Mouse (Mus musculus) forebrain, embryonic 15.5 days (tissue): Measurements from ENCODE around the gene Hdac4. TPM values are rescaled to one million over a fixed set of nuclear protein-coding genes. Genes with fewer than 3 reads are reported as not detected.

Source experiments
- ATAC-seq: fragments of 200-750 bp; cut with Nextera tagmentation; replicated peaks from 2 replicates; pipeline ENCODE4 v1.8.0; 2017; ENCODE audit warnings: mild to moderate bottlenecking, moderate TSS enrichment, moderate library complexity
- H3K27ac ChIP-seq: fragments of 300-500 bp; sonication (generic); replicated peaks from 2 replicates; pipeline ENCODE4 v1.5.1; 2015; ENCODE audit warnings: mild to moderate bottlenecking, inconsistent platforms
- H3K27me3 ChIP-seq: fragments of 300-500 bp; sonication (generic); 2 replicates; pipeline ENCODE4 v1.6.1; 2015; ENCODE audit warnings: inconsistent platforms
- H3K36me3 ChIP-seq: fragments of 300-500 bp; sonication (generic); 2 replicates; pipeline ENCODE4 v1.6.1; 2015; ENCODE audit warnings: mild to moderate bottlenecking, inconsistent platforms
- H3K4me1 ChIP-seq: fragments of 300-500 bp; sonication (generic); 2 replicates; pipeline ENCODE4 v1.6.1; 2015; ENCODE audit warnings: inconsistent platforms
- H3K4me2 ChIP-seq: fragments of 300-500 bp; sonication (generic); replicated peaks from 2 replicates; pipeline ENCODE4 v1.6.1; 2015; ENCODE audit warnings: mild to moderate bottlenecking, inconsistent platforms
- H3K4me3 ChIP-seq: fragments of 300-500 bp; sonication (generic); 2 replicates; pipeline ENCODE4 v1.5.1; 2015; ENCODE audit warnings: mild to moderate bottlenecking, inconsistent platforms
- H3K9ac ChIP-seq: fragments of 300-500 bp; sonication (generic); replicated peaks from 2 replicates; pipeline ENCODE4 v1.6.1; 2015; ENCODE audit warnings: mild to moderate bottlenecking, inconsistent platforms
- H3K9me3 ChIP-seq: fragments of 300-500 bp; sonication (generic); 2 replicates; pipeline ENCODE4 v1.6.1; 2016; ENCODE audit warnings: inconsistent platforms
- WGBS: fragments of 180-500 bp; shearing (Covaris S2); methylation state at CpG from one replicate; pipeline ENCODE4 v1.1.7; 2015; ENCODE audit warnings: mixed read lengths; 5-methylcytosine and 5-hydroxymethylcytosine counted together
- polyA plus RNA-seq: library from polyadenylated mRNA; unstranded; fragments of >200 nt; fragmentation: Nextera tagmentation; extraction: Ambion mirVana; gene quantifications from 2 replicates; pipeline ENCODE4 v1.2.1, GENCODE M21; 2015

Gene Hdac4
- polyA plus RNA-seq, 1 experiment from 2014 or later = 31.9 TPM

- 94% methylated on average over 5 of the region's 5 CpGs for WGBS
- H3K9me3 ChIP-seq = no peaks in the 10 kb centered on the region
- H3K4me1 ChIP-seq = no peaks in the 10 kb centered on the region
- no peak overlapping the region for H3K4me2 ChIP-seq
- no peaks in the 10 kb centered on the region for H3K36me3 ChIP-seq
- no peaks in the 10 kb centered on the region for H3K27me3 ChIP-seq
- no peak overlapping the region for H3K9ac ChIP-seq
- no peak overlapping the region for H3K4me3 ChIP-seq
- H3K27ac ChIP-seq = no peak overlapping the region
- no peak for ATAC-seq
Observed at GRCm38 (mm10) chr1:92117597-92117996, 77.9 kb downstream of the Hdac4 start.

- ATAC-seq = no peak
- Histone ChIP-seq H3K9ac (no peak overlapping the region), H3K27ac (no peak overlapping the region), H3K36me3 (no peaks in the 10 kb centered on the region), H3K9me3 (no peaks in the 10 kb centered on the region), H3K27me3 (no peaks in the 10 kb centered on the region), H3K4me3 (no peak overlapping the region), H3K4me1 (no peaks in the 10 kb centered on the region), H3K4me2 (no peak overlapping the region)
- WGBS = 74% methylated on average over 4 of the region's 4 CpGs
Observed at GRCm38 (mm10) chr1:92116169-92116568, 79.3 kb downstream of the Hdac4 start.

DNA sequence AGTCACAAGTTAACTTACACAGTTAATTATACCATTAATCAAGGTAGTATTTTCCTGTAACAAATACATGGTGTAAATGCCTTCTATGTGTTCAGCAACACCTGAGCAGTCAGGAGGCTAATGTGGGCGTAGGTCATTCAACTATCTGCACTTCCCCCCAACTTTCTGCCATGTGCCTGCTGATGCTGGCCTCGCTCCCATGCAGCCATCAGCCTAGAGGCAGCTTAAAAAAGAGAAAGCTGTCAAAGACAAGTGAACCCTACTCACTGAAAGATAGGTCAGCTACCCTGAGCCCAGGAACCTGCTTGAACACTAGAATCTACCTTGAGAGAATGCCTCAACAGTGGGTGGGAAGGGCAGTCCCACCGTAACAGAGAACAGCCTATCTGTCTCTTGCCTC, 81.4 kb downstream of the Hdac4 start:
- H3K4me3 ChIP-seq = no peak overlapping the region
- H3K27ac ChIP-seq = no peak overlapping the region
- 88% methylated on average over 3 of the region's 3 CpGs for WGBS
- H3K4me1 ChIP-seq = peaks cover 7% of the 10 kb centered on the region
- H3K9me3 ChIP-seq = no peaks in the 10 kb centered on the region
- H3K27me3 ChIP-seq = no peaks in the 10 kb centered on the region
- H3K9ac ChIP-seq = no peak overlapping the region
- no peak for ATAC-seq
- H3K36me3 ChIP-seq = no peaks in the 10 kb centered on the region
- no peak overlapping the region for H3K4me2 ChIP-seq

DNA sequence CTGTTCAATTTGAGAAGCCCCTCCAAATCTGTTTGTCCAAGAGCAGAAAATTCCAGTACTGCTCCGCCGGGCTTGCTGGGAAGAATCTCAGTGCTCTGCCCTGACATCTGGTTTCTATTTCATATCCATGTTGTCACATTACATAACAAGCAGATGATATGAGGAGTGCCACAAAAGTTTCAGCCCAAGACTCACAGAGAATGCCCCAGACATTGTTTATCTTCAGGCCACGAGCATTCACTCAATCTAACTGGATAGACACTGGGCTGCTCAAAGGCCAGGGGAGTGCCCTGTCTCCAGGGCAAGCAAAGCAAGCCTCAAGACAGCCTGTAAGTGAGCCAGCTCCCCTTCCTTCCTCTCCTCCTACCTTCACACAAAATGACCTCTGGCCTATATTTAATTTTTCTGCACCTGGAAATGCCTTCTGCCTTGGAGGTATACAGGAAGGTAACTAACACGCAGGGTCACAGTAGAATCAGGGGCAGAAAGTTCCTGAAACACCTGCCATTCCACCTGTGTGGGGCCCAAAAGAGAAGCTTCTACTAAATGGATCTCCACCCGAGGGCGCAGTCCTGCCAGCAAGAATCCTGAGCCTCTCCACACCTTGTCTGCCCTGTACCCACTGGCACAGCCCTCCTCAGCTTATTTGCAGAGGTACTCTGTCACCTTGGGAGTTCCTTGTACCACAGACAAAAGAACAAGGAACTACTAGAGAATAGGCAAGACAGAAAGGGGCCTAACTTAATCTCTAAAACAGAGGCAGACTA, 82.1 kb downstream of the Hdac4 start:
- no peak overlapping the region for H3K9ac ChIP-seq
- peaks cover 9% of the 10 kb centered on the region for H3K4me1 ChIP-seq
- no peak overlapping the region for H3K27ac ChIP-seq
- 86% methylated on average over 6 of the region's 6 CpGs for WGBS
- no peaks in the 10 kb centered on the region for H3K27me3 ChIP-seq
- no peaks in the 10 kb centered on the region for H3K9me3 ChIP-seq
- H3K36me3 ChIP-seq = no peaks in the 10 kb centered on the region
- no peak overlapping the region for H3K4me2 ChIP-seq
- no peak overlapping the region for H3K4me3 ChIP-seq
- no peak for ATAC-seq

GRCm38 (mm10) chr1:92112591-92112990, 82.9 kb downstream of the Hdac4 start:
- Histone ChIP-seq H3K27me3 (no peaks in the 10 kb centered on the region), H3K9ac (no peak overlapping the region), H3K27ac (no peak overlapping the region), H3K4me1 (peaks cover 11% of the 10 kb centered on the region), H3K36me3 (no peaks in the 10 kb centered on the region), H3K4me3 (no peak overlapping the region), H3K4me2 (no peak overlapping the region), H3K9me3 (no peaks in the 10 kb centered on the region)
- WGBS = 92% methylated on average over 5 of the region's 5 CpGs
- ATAC-seq = no peak

DNA sequence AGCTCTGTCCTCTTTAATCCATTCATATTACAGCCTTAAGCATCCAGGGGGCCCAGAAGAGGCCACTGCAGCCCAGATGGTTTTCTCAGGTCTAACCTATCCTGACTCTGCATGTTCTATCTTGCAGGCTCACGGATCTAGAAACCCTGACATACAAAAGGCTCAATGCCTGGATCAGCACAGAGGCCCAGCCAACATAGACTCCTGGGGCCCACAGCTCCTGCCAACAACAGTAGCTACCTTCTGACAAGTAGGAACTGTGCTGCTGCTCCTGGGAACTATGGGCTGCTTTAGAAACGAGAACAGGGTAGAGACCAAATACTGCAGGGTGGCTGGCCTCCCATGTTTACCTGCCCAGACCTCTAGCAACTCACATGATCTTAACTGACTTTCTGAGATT, 83.9 kb downstream of the Hdac4 start:
- Histone ChIP-seq H3K27ac (no peak overlapping the region), H3K27me3 (no peaks in the 10 kb centered on the region), H3K4me2 (no peak overlapping the region), H3K9ac (no peak overlapping the region), H3K4me1 (peaks cover 11% of the 10 kb centered on the region), H3K36me3 (no peaks in the 10 kb centered on the region), H3K9me3 (no peaks in the 10 kb centered on the region), H3K4me3 (no peak overlapping the region)
- ATAC-seq = no peak
- 64% methylated on average over 2 of the region's 2 CpGs for WGBS

DNA sequence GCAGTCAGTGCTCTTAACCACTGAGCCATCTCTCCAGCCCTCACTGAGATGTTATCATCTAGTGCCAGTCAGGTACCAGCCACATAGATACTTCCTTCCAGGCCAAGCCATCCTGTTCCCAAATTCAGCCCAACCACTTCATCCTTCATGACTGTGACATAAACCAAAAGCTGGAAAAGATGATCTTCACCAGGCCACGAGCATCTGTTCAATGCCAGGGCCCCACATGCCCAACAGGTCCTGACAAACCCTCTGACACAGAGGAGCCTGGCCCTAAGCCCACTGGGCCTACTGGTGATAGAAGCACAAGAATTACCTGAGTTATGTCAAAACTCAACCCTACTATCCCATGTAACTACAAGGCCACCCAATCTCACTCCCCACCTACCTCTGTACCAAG, 84.5 kb downstream of the Hdac4 start:
- no peaks in the 10 kb centered on the region for H3K36me3 ChIP-seq
- ATAC-seq = no peak
- peaks cover 11% of the 10 kb centered on the region for H3K4me1 ChIP-seq
- no peaks in the 10 kb centered on the region for H3K9me3 ChIP-seq
- no peak overlapping the region for H3K9ac ChIP-seq
- WGBS = 85% methylated on average over 1 of the region's 1 CpGs
- H3K27ac ChIP-seq = no peak overlapping the region
- no peaks in the 10 kb centered on the region for H3K27me3 ChIP-seq
- no peak overlapping the region for H3K4me2 ChIP-seq
- no peak overlapping the region for H3K4me3 ChIP-seq

- no peak overlapping the region for H3K4me3 ChIP-seq
- no peaks in the 10 kb centered on the region for H3K27me3 ChIP-seq
- ATAC-seq = no peak
- H3K36me3 ChIP-seq = no peaks in the 10 kb centered on the region
- no peak overlapping the region for H3K9ac ChIP-seq
- H3K4me2 ChIP-seq = no peak overlapping the region
- H3K9me3 ChIP-seq = no peaks in the 10 kb centered on the region
- 39% methylated on average over 1 of the region's 1 CpGs for WGBS
- peaks cover 11% of the 10 kb centered on the region for H3K4me1 ChIP-seq
- H3K27ac ChIP-seq = no peak overlapping the region
Observed at GRCm38 (mm10) chr1:92109221-92109620, 86.3 kb downstream of the Hdac4 start.

DNA sequence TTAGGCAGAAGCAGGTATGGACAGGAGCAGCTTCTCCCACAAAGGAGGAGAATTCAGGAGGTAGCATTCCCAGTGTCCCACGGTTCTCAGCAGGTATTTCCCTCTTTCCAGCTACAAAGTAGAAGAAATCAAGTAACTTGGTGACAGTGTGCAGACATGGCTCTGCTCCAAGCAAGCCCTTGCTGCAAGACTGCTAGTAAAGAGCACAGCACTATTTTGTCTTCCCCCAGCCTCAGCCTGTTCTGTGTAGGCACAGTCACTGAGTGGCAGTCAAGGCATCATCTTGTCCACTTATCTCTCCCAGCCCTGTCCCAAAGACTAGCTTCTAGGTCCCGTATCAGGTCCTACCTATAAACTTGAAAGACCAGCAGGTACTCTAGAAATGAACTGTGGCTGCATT, 86.9 kb downstream of the Hdac4 start:
- no peaks in the 10 kb centered on the region for H3K27me3 ChIP-seq
- WGBS = 81% methylated on average over 2 of the region's 2 CpGs
- H3K27ac ChIP-seq = no peak overlapping the region

GRCm38 (mm10) chr1:92107996-92108395, 87.5 kb downstream of the Hdac4 start:
- Histone ChIP-seq H3K9me3 (no peaks in the 10 kb centered on the region), H3K36me3 (no peaks in the 10 kb centered on the region), H3K27ac (no peak overlapping the region), H3K27me3 (no peaks in the 10 kb centered on the region), H3K9ac (no peak overlapping the region), H3K4me1 (peaks cover 11% of the 10 kb centered on the region), H3K4me2 (no peak overlapping the region), H3K4me3 (no peak overlapping the region)
- no peak for ATAC-seq
- 92% methylated on average over 2 of the region's 2 CpGs for WGBS

More for the DNA sequence above, 86.9 kb downstream of the Hdac4 start:
- Histone ChIP-seq H3K36me3 (no peaks in the 10 kb centered on the region), H3K4me1 (peaks cover 11% of the 10 kb centered on the region), H3K9me3 (no peaks in the 10 kb centered on the region), H3K4me3 (no peak overlapping the region), H3K9ac (no peak overlapping the region), H3K4me2 (no peak overlapping the region)
- ATAC-seq = no peak

- WGBS = 93% methylated on average over 2 of the region's 2 CpGs
- H3K4me3 ChIP-seq = no peak overlapping the region
Observed at GRCm38 (mm10) chr1:92107521-92107920, 88.0 kb downstream of the Hdac4 start.

DNA sequence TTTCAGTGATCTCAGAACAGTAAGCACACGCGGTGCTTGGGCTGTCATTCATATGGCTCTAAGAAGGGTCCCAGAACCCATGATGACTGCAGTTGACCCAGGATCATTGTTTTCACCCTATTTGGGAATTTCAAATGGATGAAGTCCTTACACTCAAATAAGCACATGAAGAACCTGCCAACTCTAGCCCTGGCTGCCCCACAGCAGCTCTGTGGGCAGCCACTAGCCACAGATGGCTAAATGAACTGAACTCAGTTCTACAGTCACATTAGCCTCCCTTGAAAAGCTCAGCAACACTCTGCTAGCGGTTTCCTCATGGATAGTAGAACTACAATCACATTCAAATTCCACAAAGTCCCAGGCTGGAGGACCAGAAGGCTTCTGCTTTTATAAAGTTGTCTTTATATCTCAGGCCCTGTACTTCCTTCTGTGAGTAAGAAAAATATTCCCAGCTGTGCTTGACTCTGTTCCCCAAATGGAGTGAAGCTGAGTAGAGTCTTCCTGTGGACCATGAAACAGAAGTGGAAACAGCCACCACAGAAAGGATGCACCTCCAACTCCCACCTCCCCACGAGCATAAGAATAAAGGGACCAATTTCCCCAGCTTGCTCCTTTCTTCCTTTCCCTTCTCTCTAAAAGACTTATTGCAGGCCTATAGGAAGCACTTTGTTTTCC, 88.9 kb downstream of the Hdac4 start:
- no peak for ATAC-seq
- Histone ChIP-seq H3K4me3 (no peak overlapping the region), H3K4me1 (peaks cover 11% of the 10 kb centered on the region), H3K4me2 (no peak overlapping the region), H3K9ac (no peak overlapping the region), H3K27me3 (no peaks in the 10 kb centered on the region), H3K27ac (no peak overlapping the region), H3K9me3 (no peaks in the 10 kb centered on the region), H3K36me3 (no peaks in the 10 kb centered on the region)
- 91% methylated on average over 4 of the region's 4 CpGs for WGBS

More at GRCm38 (mm10) chr1:92107521-92107920, 88.0 kb downstream of the Hdac4 start:
- Histone ChIP-seq H3K27ac (no peak overlapping the region), H3K9ac (no peak overlapping the region), H3K27me3 (no peaks in the 10 kb centered on the region), H3K9me3 (no peaks in the 10 kb centered on the region), H3K4me1 (peaks cover 11% of the 10 kb centered on the region), H3K36me3 (no peaks in the 10 kb centered on the region), H3K4me2 (no peak overlapping the region)
- no peak for ATAC-seq
